Mouse (Mus musculus) myocyte (in vitro differentiated cells): ENCODE measurements around the gene Zfp14. TPM values are rescaled to one million over a fixed set of nuclear protein-coding genes. Genes with fewer than 3 reads are reported as not detected.

ENCODE experiments used
- H3K27me3 ChIP-seq: one replicate; pipeline ENCODE4 v1.6.1; 2011; ENCODE audit not compliant: control insufficient read depth, insufficient read depth, insufficient read length
- H3K36me3 ChIP-seq: one replicate; pipeline ENCODE4 v1.6.1; 2011; ENCODE audit not compliant: control insufficient read depth, insufficient read depth
- H3K4me2 ChIP-seq: one replicate; pipeline ENCODE4 v1.6.1; 2011; ENCODE audit warnings: low read depth, control low read depth
- H3K4me3 ChIP-seq: one replicate; pipeline ENCODE4 v1.5.1; 2011; ENCODE audit warnings: mild to moderate bottlenecking, control low read depth, moderate library complexity
- H3K79me2 ChIP-seq: one replicate; pipeline ENCODE4 v1.6.1; 2011; ENCODE audit not compliant: control insufficient read depth, insufficient read depth
- H3ac ChIP-seq: one replicate; pipeline ENCODE4 v1.6.1; 2011; ENCODE audit not compliant: control insufficient read depth, insufficient read length
- CEBPB ChIP-seq: IDR thresholded peaks from 2 replicates; pipeline ENCODE4 v1.6.1; 2011; ENCODE audit warnings: mild to moderate bottlenecking, moderate library complexity; ENCODE audit not compliant: poor library complexity, insufficient read depth, severe bottlenecking
- E2F4 ChIP-seq: IDR thresholded peaks from one replicate; pipeline ENCODE4 v1.6.1; 2011; ENCODE audit warnings: mild to moderate bottlenecking, control low read depth, moderate library complexity; ENCODE audit not compliant: insufficient read depth
- MAX ChIP-seq: IDR thresholded peaks from one replicate; pipeline ENCODE4 v1.6.1; 2011; ENCODE audit warnings: low read depth, mild to moderate bottlenecking, control low read depth
- MYOD1 ChIP-seq, 3 experiments: IDR thresholded peaks; one replicate each; pipeline ENCODE4 v1.6.1; 2011; ENCODE audit warnings: control low read depth in 2 of 3, low read depth in 2 of 3, mild to moderate bottlenecking in 2 of 3, moderate library complexity in 1 of 3; ENCODE audit not compliant: insufficient read length in 2 of 3, control insufficient read depth in 1 of 3
- MYOG ChIP-seq, 3 experiments: IDR thresholded peaks; one replicate each; pipeline ENCODE4 v1.6.1; 2011; ENCODE audit warnings: control low read depth in 2 of 3, low read depth in 2 of 3, mild to moderate bottlenecking in 2 of 3; ENCODE audit not compliant: insufficient read length in 2 of 3, control insufficient read depth in 1 of 3, insufficient read depth in 1 of 3
- POLR2A ChIP-seq: IDR thresholded peaks from one replicate; pipeline ENCODE4 v1.6.1; 2011; ENCODE audit warnings: low read depth, mild to moderate bottlenecking, control low read depth, moderate library complexity; ENCODE audit not compliant: insufficient read length
- POLR2AphosphoS2 ChIP-seq: IDR thresholded peaks from one replicate; pipeline ENCODE4 v1.6.1; 2011; ENCODE audit warnings: low read depth, control low read depth; ENCODE audit not compliant: insufficient read length
- REST ChIP-seq: IDR thresholded peaks from one replicate; pipeline ENCODE4 v1.6.1; 2011; ENCODE audit warnings: mild to moderate bottlenecking, control low read depth, moderate library complexity; ENCODE audit not compliant: insufficient read depth, insufficient read length
- SRF ChIP-seq: IDR thresholded peaks from one replicate; pipeline ENCODE4 v1.6.1; 2011; ENCODE audit warnings: low read depth; ENCODE audit not compliant: control insufficient read depth, insufficient read length
- TCF12 ChIP-seq: IDR thresholded peaks from one replicate; pipeline ENCODE4 v1.6.1; 2011; ENCODE audit warnings: mild to moderate bottlenecking, control low read depth; ENCODE audit not compliant: poor library complexity, insufficient read depth, severe bottlenecking
- TCF3 ChIP-seq: IDR thresholded peaks from one replicate; pipeline ENCODE4 v1.6.1; 2011; ENCODE audit warnings: low read depth, control low read depth; ENCODE audit not compliant: insufficient read length
- USF1 ChIP-seq: IDR thresholded peaks from one replicate; pipeline ENCODE4 v1.6.1; 2011; ENCODE audit warnings: low read depth, mild to moderate bottlenecking, control low read depth, moderate library complexity
- polyA plus RNA-seq: library from polyadenylated mRNA; unstranded; fragments of >200 nt; fragmentation: generic; extraction: Trizol; gene quantifications from one replicate; pipeline ENCODE4 v1.2.1, GENCODE M21; 2012; ENCODE audit warnings: missing spikeins

Gene Zfp14
- polyA plus RNA-seq, result 0.97 TPM

DNA sequence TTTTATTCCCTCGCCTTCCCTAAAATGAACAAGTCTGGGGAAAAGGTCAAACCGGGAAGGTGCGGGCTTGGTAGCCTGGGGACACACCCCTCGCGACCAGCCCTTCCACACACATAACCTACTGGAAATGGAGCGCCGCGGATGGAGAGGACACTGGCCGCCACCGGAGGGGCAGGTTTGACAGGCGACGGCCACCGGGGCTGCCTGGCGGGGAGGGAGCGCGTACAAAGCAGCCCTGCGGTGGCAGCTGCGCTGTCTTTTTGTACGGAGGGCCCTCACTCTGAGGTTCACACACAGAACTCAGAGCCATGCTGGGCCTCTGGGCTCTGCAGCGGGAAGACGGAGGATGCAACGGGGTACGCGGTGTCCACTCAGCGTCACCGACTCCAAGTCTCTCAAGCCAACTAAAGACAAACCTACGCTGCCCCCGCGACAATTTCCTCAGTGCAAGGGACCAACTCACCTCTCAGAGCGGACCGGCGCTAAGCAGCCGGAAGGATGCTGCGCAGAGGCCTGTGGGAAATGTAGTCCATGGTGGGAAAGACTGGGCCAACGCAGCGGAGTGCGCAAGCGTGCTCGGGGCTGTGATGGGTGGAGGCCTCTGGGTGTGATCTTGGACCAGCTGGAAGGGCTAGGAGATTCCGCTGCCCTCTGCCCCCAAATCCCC is at the start of gene Zfp14:
Gene Zfp14, minus strand, starts transcription at position 499 of the 667 bp plus-strand sequence.
- Histone ChIP-seq H3K79me2 (no peaks in the 10 kb centered on the region), H3K27me3 (no peaks in the 10 kb centered on the region), H3K4me3 (peak within 1 kb of the TSS; percentile 39), H3K36me3 (peaks cover 7% of the 10 kb centered on the region), H3K4me2 (peak within 1 kb of the TSS; percentile 80), H3ac (peak within 1 kb of the TSS; percentile 4)
- TF ChIP-seq USF1 (no peak), MYOD1 (IDR thresholded peaks at IDR 0.05; ENCODE audit: control insufficient read depth in 1 of 3, insufficient read length in 2 of 3, low read depth in 2 of 3) (peak in 1 of 3 experiments; percentile 54), TCF3 (no peak), MAX (no peak), TCF12 (no peak), MYOG (IDR thresholded peaks at IDR 0.05; ENCODE audit: control insufficient read depth in 1 of 3, insufficient read depth in 1 of 3, insufficient read length in 2 of 3, low read depth in 2 of 3) (peak in 1 of 3 experiments; percentile 19), POLR2AphosphoS2 (peak; percentile 49), CEBPB (no peak), POLR2A (peak; percentile 47), E2F4 (no peak), REST (no peak), SRF (no peak)

DNA sequence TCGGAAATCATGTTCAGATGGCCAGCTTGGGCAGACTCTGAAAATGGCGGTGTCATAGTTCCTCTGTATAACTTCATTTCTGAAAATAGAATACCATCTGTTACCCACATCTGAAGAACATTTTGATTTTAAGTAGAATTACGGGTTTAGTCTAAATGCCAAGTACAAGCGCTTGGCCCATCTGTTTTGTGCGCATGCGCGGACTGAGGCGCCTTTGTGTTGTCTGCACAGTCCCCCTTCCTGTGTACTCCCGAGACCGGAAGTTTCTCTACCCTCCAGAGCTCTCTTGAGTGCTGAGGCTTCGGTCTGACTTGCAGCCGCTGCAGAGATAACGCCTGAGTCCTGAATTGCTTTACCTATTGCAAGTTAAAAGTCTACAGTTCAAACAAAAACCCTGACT is 48.1 kb upstream of the Zfp14 start:
- Histone ChIP-seq H3ac (no peak overlapping the region), H3K4me2 (no peak overlapping the region), H3K4me3 (no peak overlapping the region), H3K36me3 (peaks cover 39% of the 10 kb centered on the region), H3K79me2 (peaks cover 58% of the 10 kb centered on the region), H3K27me3 (no peaks in the 10 kb centered on the region)
- TF ChIP-seq MAX, result no peak
- TF ChIP-seq CEBPB, result no peak
- no peak for TF ChIP-seq SRF
- TF ChIP-seq POLR2A, result no peak
- no peak for TF ChIP-seq POLR2AphosphoS2
- TF ChIP-seq USF1, result no peak

DNA sequence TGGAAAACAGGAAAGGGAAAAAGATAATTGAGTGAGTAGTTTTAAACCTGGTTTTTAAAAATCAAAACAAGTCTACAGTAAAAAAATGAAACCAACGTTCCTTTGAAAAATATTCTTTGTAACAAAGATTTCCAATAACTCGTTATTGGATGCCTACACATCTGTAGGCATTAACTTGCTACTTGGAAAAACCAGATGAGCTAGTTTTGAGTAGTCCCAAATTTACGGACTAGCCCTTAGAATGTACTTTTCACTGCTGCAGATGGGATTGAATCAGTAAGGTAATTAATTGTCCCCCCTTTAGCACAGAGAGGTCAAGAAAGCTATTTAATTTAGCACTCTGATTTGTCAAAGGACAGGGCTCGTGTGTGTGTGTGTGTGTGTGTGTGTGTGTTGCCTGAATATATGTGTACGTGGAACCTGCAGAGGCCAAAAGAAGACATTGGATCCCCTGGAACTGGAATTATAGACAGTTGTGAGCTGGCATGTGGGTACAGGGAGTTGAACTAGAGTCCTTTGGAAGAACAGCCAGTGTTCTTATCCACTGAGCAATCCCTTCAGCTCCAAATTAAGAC is 44.5 kb upstream of the Zfp14 start:
- peak overlapping the region; percentile 98 for H3K4me2 ChIP-seq
- H3K4me3 ChIP-seq, result peak overlapping the region; percentile 67
- H3K79me2 ChIP-seq, result peaks cover 43% of the 10 kb centered on the region
- peaks cover 16% of the 10 kb centered on the region for H3K36me3 ChIP-seq
- no peak overlapping the region for H3ac ChIP-seq
- H3K27me3 ChIP-seq, result no peaks in the 10 kb centered on the region
- TF ChIP-seq USF1 (no peak), CEBPB (no peak), E2F4 (no peak), MYOG (IDR thresholded peaks at IDR 0.05; ENCODE audit: control insufficient read depth in 1 of 3, insufficient read depth in 1 of 3, insufficient read length in 2 of 3, low read depth in 2 of 3) (no peak), TCF3 (no peak), TCF12 (no peak), REST (no peak), SRF (no peak), POLR2A (no peak), MYOD1 (IDR thresholded peaks at IDR 0.05; ENCODE audit: control insufficient read depth in 1 of 3, insufficient read length in 2 of 3, low read depth in 2 of 3) (no peak), MAX (no peak), POLR2AphosphoS2 (no peak)

DNA sequence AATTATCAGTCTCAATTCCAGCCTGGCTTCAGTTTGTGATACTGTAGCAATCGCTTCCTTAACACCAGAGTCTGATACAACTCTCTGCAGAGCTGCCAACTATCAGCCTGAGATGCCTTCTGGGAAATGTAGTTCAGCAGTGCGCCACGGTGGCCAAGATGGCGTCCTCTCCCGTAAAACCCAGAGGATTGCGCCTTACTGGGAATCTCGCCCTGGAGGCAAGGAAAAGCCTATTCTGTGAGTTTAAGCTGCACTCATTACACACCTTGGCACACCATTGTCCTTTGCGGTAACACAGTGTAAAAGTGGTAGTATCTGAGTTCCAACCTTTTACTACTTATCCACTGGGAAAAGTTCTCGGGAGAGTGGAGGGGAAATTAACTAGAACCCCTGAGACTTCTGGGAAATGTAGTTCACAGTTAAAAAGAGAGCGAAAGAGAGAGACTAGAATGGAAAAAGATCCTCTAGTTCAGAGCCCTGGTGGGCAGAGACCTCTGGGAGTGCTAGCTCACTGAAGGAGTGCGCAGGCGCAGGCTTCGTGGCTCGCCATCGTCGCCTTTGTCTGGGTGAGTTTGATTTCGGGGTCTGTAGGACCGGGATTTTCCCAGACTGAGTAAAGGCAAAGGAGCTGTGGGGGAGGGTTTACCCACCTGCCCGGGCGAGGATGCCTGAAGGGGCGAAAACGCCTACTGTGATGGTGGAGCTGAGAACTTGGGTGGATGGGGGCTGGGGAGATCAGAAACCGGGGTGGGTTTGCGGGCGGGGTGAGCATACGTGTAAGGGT is 43.7 kb upstream of the Zfp14 start, which contains the start of gene Zfp260:
Gene Zfp260, plus strand, starts transcription at position 132 of the 784 bp plus-strand sequence.
- Histone ChIP-seq H3K79me2 (peaks cover 40% of the 10 kb centered on the region), H3K4me2 (peak within 1 kb of the TSS; percentile 98), H3ac (peak within 1 kb of the TSS; percentile 18), H3K27me3 (no peaks in the 10 kb centered on the region), H3K36me3 (peaks cover 8% of the 10 kb centered on the region), H3K4me3 (peak within 1 kb of the TSS; percentile 67)
- no peak for TF ChIP-seq TCF12
- TF ChIP-seq POLR2A, result peak; percentile 68
- no peak for TF ChIP-seq SRF
- no peak for TF ChIP-seq E2F4
- no peak for TF ChIP-seq MYOD1 (IDR thresholded peaks at IDR 0.05; ENCODE audit: control insufficient read depth in 1 of 3, insufficient read length in 2 of 3, low read depth in 2 of 3)
- no peak for TF ChIP-seq POLR2AphosphoS2
- no peak for TF ChIP-seq MYOG (IDR thresholded peaks at IDR 0.05; ENCODE audit: control insufficient read depth in 1 of 3, insufficient read depth in 1 of 3, insufficient read length in 2 of 3, low read depth in 2 of 3)
- TF ChIP-seq TCF3, result no peak
